Mouse (Mus musculus) heart, postnatal 10 days (tissue): ENCODE data around the gene Cd2bp2. TPM values are rescaled to one million over a fixed set of nuclear protein-coding genes. Genes with fewer than 3 reads are reported as not detected.
A peak's percentile ranks its signal among the peaks of the same experiment; 100 is the strongest.

Source experiments
- DNase-seq, 2 experiments: peaks; one replicate each; pipeline ENCODE4 v3.0.0; 2021
- intact Hi-C: fragments of 180-260 bp; cut with DNase I; formaldehyde crosslinking; loops from one replicate; pipeline ENCODE4 v1.15.1; 2025
- total RNA-seq, 2 experiments: library from RNA; stranded (reverse); gene quantifications; 2 replicates each; pipeline ENCODE4 v1.2.3; 2021

Cd2bp2 gene
- total RNA-seq, result 10 to 100 TPM; 46.8 to 49.2 TPM

DNA sequence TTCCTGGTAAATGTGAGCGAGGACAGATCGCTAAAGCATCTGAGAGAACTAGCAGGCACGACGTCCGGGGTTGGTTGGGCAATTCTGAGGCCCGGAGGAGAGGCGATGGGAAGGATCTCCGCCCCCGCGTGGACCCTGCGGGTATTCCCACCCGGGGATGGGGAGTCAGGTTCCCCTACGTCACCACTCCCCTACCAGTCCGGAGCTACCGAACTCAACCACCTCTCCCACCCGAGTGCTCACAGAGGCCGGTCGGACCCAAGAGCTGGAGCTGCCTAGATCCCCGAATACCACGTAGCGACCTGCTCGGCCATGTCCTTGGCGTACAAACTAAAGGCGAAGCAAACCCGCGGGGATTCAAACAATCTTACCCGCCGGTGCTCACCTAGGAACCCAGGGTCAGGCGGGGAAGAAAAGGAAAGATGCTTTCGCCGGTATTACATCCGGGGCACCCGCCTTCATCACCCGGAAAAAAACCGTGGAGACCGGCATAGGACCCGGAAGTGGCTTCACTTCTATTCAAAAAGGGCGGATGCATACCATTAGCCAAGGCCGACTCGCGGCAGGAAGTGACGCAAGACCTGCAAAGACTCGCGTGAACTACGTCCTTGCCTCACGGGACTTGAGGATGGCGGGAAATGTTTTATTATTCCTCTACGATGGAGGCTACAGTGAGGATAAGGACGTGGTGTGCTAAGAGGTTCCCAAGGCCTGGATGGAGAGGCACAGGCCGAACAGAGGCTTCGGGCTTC lies at the start of gene Cd2bp2:
TSS of gene Cd2bp2 (minus strand) at position 507 of the 752 bp plus-strand sequence.
- intact Hi-C loops, result no loop called here
- peak; percentile 97 to 98 for DNase-seq

- intact Hi-C loops, result no loop called here
- no peak for DNase-seq
These were observed 49.0 kb upstream of the Cd2bp2 start for GRCm38 (mm10) chr7:127244658-127245510.

DNA sequence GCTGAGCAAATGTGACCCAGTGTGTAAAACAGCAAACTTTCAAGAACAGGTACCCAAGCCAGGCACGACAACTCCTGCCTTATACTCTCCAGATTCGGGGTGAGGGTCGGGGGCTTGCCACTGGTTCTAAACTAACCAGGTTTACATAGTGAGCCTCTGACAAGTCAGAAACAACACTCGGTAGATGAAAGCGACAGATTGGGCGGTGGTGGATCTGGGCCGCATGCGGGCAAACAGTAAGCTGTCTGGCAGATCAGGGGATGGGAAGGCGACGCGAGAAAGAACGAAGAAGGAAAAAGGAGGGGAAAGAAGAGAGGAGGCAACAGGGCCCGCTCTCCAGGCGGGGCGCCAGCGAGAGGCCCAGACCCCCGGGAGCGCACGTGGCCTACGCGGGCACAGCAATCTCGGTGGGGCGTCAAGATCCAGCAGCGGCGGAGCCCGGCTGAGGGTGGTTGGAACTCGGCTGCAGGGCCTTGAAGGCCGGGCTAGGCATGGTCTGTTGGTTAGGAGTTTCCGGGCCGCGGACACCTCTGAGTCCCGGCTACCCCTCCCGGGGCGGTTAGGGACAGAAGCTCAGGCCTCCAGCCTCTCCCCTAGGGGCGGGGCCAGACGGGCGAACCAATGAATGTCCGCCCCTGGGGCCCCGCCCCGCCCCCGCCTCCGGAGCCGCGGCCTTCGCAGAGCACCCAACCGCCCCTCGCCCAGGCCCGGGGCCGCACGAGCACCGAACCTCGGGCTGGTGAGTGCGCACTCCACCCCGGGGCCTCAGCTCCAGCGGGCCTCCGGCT lies 48.2 kb upstream of the Cd2bp2 start, which contains the start of gene Zfp771:
TSS of gene Zfp771 (plus strand) at position 405 of the 788 bp plus-strand sequence.
- DNase-seq, result peak; percentile 95 to 96
- intact Hi-C loops, result no loop called here

DNA sequence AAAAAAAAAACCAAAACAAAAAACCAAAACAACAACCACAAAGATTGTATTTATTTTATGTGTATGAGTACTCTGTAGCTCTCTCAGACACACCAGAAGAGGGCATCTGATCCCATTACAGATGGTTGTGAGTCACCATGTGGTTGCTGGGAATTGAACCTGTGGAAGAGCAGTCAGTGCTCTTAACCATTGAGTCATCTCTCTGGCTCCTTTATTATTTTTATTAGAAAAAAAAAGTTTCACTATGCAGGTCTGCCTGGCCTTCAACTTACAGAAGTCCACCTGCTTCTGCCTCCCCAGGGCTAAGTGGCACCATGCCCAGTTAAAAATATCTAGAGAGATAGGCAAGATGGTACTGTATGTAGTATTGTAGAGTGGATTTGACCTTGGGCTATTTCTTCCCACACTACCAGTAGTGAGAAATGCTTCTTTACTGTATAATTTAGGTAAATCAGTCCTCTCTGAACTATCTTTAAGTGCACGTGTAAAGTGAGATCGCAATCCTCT lies 47.6 kb upstream of the Cd2bp2 start:
- intact Hi-C loops, result no loop called here
- no peak for DNase-seq

GRCm38 (mm10) chr7:127234777-127235176 lies 38.9 kb upstream of the Cd2bp2 start:
- intact Hi-C loops, result no loop called here
- no peak for DNase-seq

DNA sequence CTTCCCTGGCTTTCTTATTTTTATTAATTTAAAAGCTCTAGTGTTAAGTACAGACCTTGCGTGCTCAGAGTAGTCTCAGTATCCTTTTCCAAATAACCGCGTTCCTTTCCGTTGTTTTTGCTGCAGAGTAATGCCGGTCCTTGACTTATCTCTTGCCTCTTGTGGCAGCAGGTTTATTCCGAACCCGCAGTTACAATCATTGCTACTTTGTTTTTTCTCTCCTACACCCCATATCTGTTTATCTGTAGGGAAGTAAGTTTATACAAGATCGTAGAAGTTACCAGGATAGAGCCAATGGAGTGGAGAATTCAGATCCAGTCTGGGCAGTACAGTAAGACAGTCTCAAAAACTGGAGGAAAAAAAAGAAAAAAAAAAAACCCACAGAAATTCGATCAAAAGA lies 37.9 kb upstream of the Cd2bp2 start:
- intact Hi-C loops, result no loop called here
- DNase-seq, result no peak

GRCm38 (mm10) chr7:127233368-127233749 lies 37.5 kb upstream of the Cd2bp2 start:
- intact Hi-C loops, result no loop called here
- DNase-seq, result no peak

DNA sequence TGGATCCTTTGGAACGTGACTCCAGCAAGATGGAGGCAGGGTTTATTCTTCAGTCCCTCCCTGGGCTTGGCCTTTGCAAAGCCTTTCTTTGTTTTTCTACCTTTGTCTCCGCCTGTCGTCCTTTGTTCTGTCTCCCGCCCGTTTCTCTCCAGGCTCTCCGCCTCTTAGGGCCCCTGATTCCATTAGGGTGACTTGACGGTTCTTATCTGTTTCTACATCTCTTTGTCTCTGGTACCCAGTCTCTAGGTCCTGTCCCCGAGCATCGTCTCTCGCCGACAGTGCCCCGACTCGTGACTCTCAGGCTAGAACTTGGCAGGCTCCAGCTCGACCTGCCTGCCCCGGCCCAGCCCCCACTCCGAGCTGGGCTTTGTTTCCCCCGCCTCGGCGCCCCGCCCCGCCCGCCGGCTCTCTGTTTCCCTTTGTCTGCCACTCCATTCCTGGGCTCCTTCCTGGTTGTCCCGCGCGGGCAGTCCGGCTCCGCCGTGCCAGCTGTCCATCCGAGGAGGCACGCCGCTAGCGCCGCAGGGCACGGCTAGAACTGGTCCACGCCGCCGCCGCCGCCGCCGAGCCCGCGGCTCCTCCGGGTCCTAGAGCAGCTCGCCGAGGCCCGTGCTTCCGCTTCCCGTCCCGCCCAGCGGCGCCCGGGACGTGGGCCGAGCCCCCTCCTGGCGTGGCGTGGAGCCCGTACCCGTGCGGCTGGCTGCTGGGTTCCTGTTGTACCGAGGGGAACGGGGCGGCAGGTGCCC lies 36.9 kb upstream of the Cd2bp2 start, which contains the start of the genes Zfp553 and Sept1:
TSS of gene Zfp553 (plus strand) at position 440 of the 746 bp plus-strand sequence.
TSS of gene Sept1 (minus strand) at position 509 of the 746 bp plus-strand sequence.
- intact Hi-C loops, result no loop called here

DNA sequence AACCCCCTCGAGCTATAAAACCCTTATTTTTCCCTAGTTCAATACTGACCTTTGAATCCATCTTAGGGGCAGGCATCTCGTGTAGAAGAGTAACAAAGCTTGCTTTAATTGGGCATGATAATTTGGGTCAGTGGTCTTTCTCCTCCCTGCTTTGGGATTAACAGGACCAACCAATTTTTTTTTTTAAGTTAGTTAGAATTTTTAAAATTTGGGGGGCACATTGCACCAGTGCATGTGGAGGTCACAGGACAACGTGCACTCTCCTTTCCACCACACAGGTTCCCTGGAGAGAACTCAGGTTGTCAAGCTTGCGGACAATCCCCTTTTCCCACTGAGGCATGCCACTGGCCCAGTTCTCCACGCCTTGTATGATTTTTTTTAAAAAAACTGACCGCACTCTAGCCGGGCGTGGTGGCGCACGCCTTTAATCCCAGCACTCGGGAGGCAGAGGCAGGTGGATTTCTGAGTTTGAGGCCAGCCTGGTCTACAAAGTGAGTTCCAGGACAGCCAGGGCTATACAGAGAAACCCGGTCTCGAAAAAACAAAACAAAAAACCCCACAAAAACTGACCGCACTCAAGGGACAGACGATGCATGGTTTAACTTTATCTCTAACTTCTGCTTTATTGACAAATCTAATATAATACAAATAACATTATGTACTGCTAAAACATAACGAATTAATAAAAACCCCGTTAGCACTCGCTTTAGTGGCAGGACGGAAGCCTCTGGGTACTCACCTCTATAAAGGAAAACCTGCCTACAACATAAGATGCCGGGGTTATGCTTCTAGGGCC lies 36.2 kb upstream of the Cd2bp2 start:
- no peak for DNase-seq
- intact Hi-C loops, result no loop called here

More for the DNA sequence above, 36.9 kb upstream of the Cd2bp2 start, which contains the start of the genes Zfp553 and Sept1:
- DNase-seq, result peak; percentile 90 to 91

GRCm38 (mm10) chr7:127231376-127231775 lies 35.5 kb upstream of the Cd2bp2 start:
- no peak for DNase-seq
- intact Hi-C loops, result no loop called here

DNA sequence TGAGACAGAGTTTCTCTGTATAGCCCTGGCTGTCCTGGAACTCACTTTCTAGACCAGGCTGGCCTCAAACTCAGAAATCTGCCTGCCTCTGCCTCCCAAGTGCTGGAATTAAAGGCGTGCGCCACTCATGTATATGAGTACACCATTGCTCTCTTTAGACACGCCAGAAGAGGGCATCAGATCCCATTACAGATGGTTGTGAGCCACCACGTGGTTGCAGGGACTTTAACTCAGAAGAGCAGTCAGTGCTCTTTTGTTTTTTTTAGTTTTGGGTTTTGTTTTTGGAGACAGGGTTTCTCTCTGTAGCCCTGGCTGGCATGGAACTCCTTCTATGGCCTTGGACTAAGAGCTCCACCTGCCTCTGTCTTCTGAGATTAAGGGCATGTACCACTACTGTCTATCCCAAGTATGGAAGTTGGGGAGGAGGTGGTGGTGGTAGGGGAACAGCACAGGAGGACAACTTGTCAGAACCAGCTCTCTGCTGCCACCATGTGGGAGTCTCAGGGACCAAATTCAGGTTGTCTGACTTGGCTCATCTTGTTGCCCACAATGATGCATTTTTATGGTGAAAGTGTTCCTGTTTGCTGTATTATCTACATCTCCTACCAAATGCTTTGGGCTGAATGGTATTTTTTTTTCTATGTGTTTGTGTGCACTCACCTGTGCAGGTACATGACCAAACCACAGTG lies 32.9 kb upstream of the Cd2bp2 start:
- peak; percentile 84 to 92 for DNase-seq
- intact Hi-C loops, result loop anchor here (2.0 to 5.0 kb wide), 2 partner anchors 14 to 96 kb away; no protein-coding TSS in a partner anchor

- intact Hi-C loops, result loop anchor here (5.0 kb wide), 1 partner anchor 93 kb away; no protein-coding TSS in a partner anchor
These were observed 29.5 kb upstream of the Cd2bp2 start for GRCm38 (mm10) chr7:127225147-127225995.

GRCm38 (mm10) chr7:127224616-127225015 lies 28.8 kb upstream of the Cd2bp2 start:
- intact Hi-C loops, result loop anchor here (5.0 kb wide), 1 partner anchor 92 kb away; no protein-coding TSS in a partner anchor
- no peak for DNase-seq

More at GRCm38 (mm10) chr7:127225147-127225995, 29.5 kb upstream of the Cd2bp2 start:
- no peak for DNase-seq

GRCm38 (mm10) chr7:127223515-127224478 lies 27.9 kb upstream of the Cd2bp2 start:
- DNase-seq, result no peak
- intact Hi-C loops, result no loop called here

DNA sequence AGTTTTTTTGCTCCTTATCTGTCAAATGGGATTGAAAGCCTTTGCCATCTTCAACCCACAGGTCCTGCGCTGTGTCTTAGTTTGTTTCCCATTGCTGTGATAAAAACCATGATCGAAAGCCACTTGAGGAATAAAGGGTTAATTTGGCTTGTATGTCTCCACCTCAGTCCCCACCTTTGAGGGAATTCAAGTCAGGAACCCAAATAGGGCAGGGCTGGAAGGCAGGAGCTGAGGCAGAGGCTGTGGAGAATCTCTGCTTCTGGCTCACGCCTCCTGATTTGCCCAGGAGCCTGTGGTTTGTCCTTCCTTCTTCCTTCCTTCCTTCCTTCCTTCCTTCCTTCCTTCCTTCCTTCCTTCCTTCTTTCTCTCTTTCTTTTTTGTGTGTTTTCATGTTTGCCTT lies 27.3 kb upstream of the Cd2bp2 start:
- intact Hi-C loops, result no loop called here
- no peak for DNase-seq

DNA sequence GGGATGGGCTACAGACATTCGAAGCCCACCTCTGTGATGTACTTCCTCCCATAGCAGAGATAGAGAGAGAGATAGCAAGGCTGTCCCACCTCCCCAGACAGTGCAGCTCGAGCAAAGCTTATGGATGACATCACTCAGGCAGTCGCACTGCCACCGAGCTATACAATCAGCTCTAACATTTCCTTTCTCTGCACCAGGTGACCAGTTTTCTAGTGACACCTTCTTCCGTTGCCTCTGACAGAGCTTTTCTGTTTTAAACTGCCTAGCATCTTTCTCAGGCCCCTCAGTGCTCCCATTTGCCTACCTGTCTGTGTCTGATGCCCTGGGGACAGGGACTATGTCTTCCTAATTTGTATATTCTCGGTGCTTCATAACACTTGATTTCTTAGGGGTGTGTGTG lies 24.6 kb upstream of the Cd2bp2 start:
- intact Hi-C loops, result no loop called here

More for the DNA sequence above, 24.6 kb upstream of the Cd2bp2 start:
- no peak for DNase-seq
